Mouse (Mus musculus) kidney, adult 2 months (tissue): ENCODE results near the gene Usp1. TPM values are rescaled to one million over a fixed set of nuclear protein-coding genes. Genes with fewer than 3 reads are reported as not detected.
"Not testable (repeated sequence)": the region's sequence is repeated elsewhere in the genome, so short reads cannot be mapped to it uniquely, and the experiment has no call there.

Source experiments
- DNase-seq: peaks from one replicate; pipeline ENCODE4 v3.0.0; 2021
- H3K27ac ChIP-seq: fragments of 200-500 bp; 2 replicates; pipeline ENCODE4 v1.5.1; 2012; ENCODE audit warnings: low read depth, low read length, control low read depth, inconsistent platforms; ENCODE audit not compliant: insufficient read depth
- H3K27me3 ChIP-seq: fragments of 200-500 bp; replicated peaks from 2 replicates; pipeline ENCODE4 v1.6.1; 2012; ENCODE audit warnings: mild to moderate bottlenecking, moderate library complexity, low read length, inconsistent platforms; ENCODE audit not compliant: control insufficient read depth, insufficient read depth
- H3K36me3 ChIP-seq: fragments of 200-500 bp; 2 replicates; pipeline ENCODE4 v1.6.1; 2012; ENCODE audit warnings: mild to moderate bottlenecking, moderate library complexity, low read length, inconsistent platforms; ENCODE audit not compliant: control insufficient read depth, insufficient read depth
- H3K4me1 ChIP-seq: fragments of 200-500 bp; 2 replicates; pipeline ENCODE4 v1.6.1; 2011; ENCODE audit warnings: low read length; ENCODE audit not compliant: control insufficient read depth, insufficient read depth
- H3K4me3 ChIP-seq: fragments of 200-500 bp; 2 replicates; pipeline ENCODE4 v1.5.1; 2011; ENCODE audit warnings: mild to moderate bottlenecking, low read depth, low read length, control low read depth; ENCODE audit not compliant: insufficient read depth
- CTCF ChIP-seq: fragments of 200-500 bp; conservative IDR thresholded peaks from 2 replicates; pipeline ENCODE4 v1.5.1; 2011; ENCODE audit warnings: low read depth, mild to moderate bottlenecking, control low read depth, low read length, moderate library complexity, mixed read lengths; ENCODE audit not compliant: insufficient read depth, insufficient read length
- POLR2A ChIP-seq: fragments of 200-500 bp; IDR thresholded peaks from one replicate; pipeline ENCODE4 v1.6.1; 2011; ENCODE audit warnings: low read depth, low read length, control low read depth
- WGBS: fragments of 180-500 bp; shearing (Covaris S2); methylation state at CpG from one replicate; pipeline ENCODE4 v1.1.7; 2018; 5-methylcytosine and 5-hydroxymethylcytosine counted together
- polyA plus RNA-seq: library from polyadenylated mRNA; depleted of rRNA; stranded (reverse); fragments of >200 nt; gene quantifications from 2 replicates; pipeline ENCODE4 v1.2.3, GENCODE M21; 2012

Gene Usp1
- polyA plus RNA-seq, 1 experiment = 21.2 TPM

DNA sequence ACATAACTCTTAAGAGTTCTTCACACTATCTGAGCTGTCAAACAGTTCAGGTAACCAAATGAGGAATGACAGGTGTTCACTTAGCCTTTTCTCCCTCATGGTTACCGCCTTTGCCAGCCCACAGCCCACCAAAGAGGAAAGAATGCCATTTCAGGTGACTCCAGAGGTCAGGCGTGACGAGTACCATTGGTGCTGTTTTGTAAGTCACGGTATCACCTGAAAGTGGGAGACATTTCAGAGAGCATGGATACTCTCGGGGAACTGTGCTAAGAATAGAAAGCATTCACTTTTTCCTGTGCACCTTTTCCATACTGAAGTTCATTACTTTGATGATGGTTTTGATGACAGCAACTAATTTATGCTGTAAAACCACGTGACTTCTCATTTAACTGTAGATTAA, 12.4 kb downstream of the Usp1 start:
- Histone ChIP-seq H3K27ac (no peak overlapping the region), H3K36me3 (peaks cover 5% of the 10 kb centered on the region), H3K4me3 (no peak overlapping the region), H3K4me1 (no peaks in the 10 kb centered on the region), H3K27me3 (no peaks in the 10 kb centered on the region)
- no peak for DNase-seq
- 81% methylated on average over 6 of the region's 6 CpGs for WGBS
- TF ChIP-seq POLR2A = no peak
- no peak for TF ChIP-seq CTCF

GRCm38 (mm10) chr4:98938210-98938609, 14.6 kb downstream of the Usp1 start:
- H3K36me3 ChIP-seq, H3K4me1 ChIP-seq, H3K4me3 ChIP-seq, DNase-seq, H3K27ac ChIP-seq, H3K27me3 ChIP-seq: not testable (repeated sequence)
- 95% methylated on average over 6 of the region's 6 CpGs for WGBS

DNA sequence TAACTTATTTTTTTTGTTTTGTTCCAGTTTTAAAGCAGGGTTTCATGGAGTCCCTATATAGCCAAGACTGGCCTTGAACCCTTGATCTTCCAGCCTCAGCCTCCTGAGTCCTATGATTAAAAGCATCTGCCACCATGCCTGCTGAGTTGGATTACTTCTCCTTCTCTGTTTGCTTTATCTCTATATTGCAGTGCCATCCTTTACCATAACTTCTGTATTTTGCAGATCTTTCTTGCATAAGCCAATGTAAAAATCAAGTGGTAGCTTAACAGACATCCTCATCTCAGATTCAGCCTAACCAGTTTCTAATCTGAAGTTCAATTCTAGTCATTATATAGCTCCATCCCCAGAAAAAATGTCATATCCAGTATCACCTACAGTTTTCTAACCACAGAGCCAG, 27.0 kb downstream of the Usp1 start:
- DNase-seq = no peak
- Histone ChIP-seq H3K27ac (no peak overlapping the region), H3K4me3 (no peak overlapping the region), H3K36me3 (no peaks in the 10 kb centered on the region; the same call in 1 of the 2 replicates), H3K4me1 (no peaks in the 10 kb centered on the region), H3K27me3 (no peaks in the 10 kb centered on the region)
- no peak for TF ChIP-seq POLR2A
- TF ChIP-seq CTCF = no peak

- H3K27me3 ChIP-seq = no peaks in the 10 kb centered on the region
- DNase-seq = no peak
- TF ChIP-seq POLR2A = no peak
- no peak for TF ChIP-seq CTCF
- H3K4me1 ChIP-seq = no peaks in the 10 kb centered on the region
- 91% methylated on average over 8 of the region's 8 CpGs for WGBS
- no peak overlapping the region for H3K4me3 ChIP-seq
- no peaks in the 10 kb centered on the region for H3K36me3 ChIP-seq
- no peak overlapping the region for H3K27ac ChIP-seq
Observed at GRCm38 (mm10) chr4:98955986-98956385, 32.4 kb downstream of the Usp1 start.

- Histone ChIP-seq H3K4me1 (no peaks in the 10 kb centered on the region), H3K27ac (no peak overlapping the region; the same call in 1 of the 2 replicates), H3K36me3 (no peaks in the 10 kb centered on the region), H3K4me3 (no peak overlapping the region), H3K27me3 (no peaks in the 10 kb centered on the region)
- 46% methylated on average over 3 of the region's 3 CpGs for WGBS
- TF ChIP-seq CTCF = no peak
- TF ChIP-seq POLR2A = no peak
- DNase-seq = peak; percentile 89
Observed at GRCm38 (mm10) chr4:98960243-98960642, 36.6 kb downstream of the Usp1 start.

DNA sequence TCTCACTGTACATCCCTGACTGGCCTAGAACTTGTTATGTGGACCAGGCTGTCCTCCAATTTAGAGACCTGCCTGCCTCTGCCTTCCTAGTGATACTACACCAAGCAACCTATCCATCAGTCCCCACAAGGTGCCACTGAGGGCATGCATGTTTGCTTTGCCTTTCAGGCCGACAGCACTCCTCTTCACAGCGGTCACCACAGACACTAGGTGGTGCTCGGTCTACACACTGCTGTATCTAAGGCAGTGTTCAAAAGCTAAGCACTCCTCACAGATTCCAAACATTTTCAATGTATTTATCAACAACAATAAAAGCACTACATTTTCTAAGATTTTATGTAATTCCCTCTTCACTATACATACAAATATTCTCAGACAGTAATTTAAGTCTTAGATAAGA, 46.3 kb downstream of the Usp1 start:
- 88% methylated on average over 3 of the region's 3 CpGs for WGBS
- no peak for DNase-seq
- no peaks in the 10 kb centered on the region for H3K27me3 ChIP-seq
- H3K4me1 ChIP-seq = no peaks in the 10 kb centered on the region
- no peak overlapping the region for H3K4me3 ChIP-seq
- H3K27ac ChIP-seq = no peak overlapping the region
- H3K36me3 ChIP-seq = no peaks in the 10 kb centered on the region; the same call in 1 of the 2 replicates
- peak; percentile 60 for TF ChIP-seq CTCF
- no peak for TF ChIP-seq POLR2A

DNA sequence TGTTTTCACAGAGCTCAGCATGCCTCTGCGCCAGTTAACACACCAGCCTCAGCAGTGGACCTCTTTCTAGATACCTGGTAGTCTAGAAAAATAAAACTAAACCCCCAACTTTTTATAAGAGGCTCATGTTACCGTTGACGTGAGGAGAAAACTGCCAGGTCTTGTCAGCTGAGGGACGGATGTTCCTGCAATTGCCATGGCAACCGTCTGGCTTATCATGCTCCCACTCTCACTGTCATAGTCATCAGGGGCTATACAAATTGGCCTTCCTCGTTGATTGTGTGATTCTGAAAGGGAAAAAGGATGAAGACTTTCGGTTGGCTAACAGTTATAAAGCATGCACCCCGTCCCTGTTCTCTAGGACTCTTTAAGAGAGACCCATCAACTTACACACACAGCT, 52.1 kb downstream of the Usp1 start:
- no peaks in the 10 kb centered on the region for H3K27me3 ChIP-seq

DNA sequence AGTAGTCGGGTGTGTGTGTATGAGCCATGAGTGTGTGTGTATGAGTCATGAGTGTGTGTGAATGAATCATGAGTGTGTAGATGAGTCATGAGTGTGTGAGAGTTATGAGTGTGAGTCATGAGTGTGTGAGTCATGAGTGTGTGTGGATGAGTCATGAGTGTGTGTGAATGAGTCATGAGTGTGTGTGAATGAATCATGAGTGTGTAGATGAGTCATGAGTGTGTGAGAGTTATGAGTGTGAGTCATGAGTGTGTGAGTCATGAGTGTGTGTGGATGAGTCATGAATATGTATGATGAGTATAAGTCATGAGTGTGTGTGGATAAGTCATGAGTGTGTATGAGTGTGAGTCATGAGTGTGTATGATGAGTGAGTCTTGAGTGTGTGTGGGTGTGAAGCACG, 54.7 kb downstream of the Usp1 start:
- not testable (repeated sequence) for H3K27me3 ChIP-seq, H3K4me3 ChIP-seq, DNase-seq, H3K4me1 ChIP-seq, H3K36me3 ChIP-seq, H3K27ac ChIP-seq
- 96% methylated on average over 2 of the region's 2 CpGs for WGBS

More for the DNA sequence above, 52.1 kb downstream of the Usp1 start:
- DNase-seq = no peak
- no peak overlapping the region for H3K27ac ChIP-seq
- no peaks in the 10 kb centered on the region; the same call in 1 of the 2 replicates for H3K36me3 ChIP-seq
- WGBS = 71% methylated on average over 8 of the region's 8 CpGs
- H3K4me1 ChIP-seq = no peaks in the 10 kb centered on the region
- no peak overlapping the region for H3K4me3 ChIP-seq
- no peak for TF ChIP-seq CTCF
- TF ChIP-seq POLR2A = no peak
